Mouse (Mus musculus) MEL (cell line): ENCODE measurements around the gene Rnf130. TPM values are rescaled to one million over a fixed set of nuclear protein-coding genes. Genes with fewer than 3 reads are reported as not detected.
A peak's percentile ranks its signal among the peaks of the same experiment; 100 is the strongest.

ENCODE experiments used
- DNase-seq: peaks from one replicate; pipeline ENCODE4 v3.0.0; 2011; ENCODE audit warnings: low read depth, low spot score
- H3K27ac ChIP-seq: 2 replicates; pipeline ENCODE4 v1.5.1; 2012; ENCODE audit warnings: low read depth, mild to moderate bottlenecking, control low read depth, low read length, moderate library complexity; ENCODE audit not compliant: control insufficient read depth
- H3K27me3 ChIP-seq, 2 experiments: fragments of 150-350 bp in 1 of 2; sonication (generic) in 1 of 2; 2 replicates each; pipeline ENCODE4 v1.6.1; 2012; ENCODE audit warnings: low read length in 2 of 2, mild to moderate bottlenecking in 2 of 2, improper control_type of control experiment in 1 of 2, moderate library complexity in 1 of 2; ENCODE audit not compliant: insufficient read depth in 2 of 2, control insufficient read depth in 1 of 2
- H3K36me3 ChIP-seq, 2 experiments: 2 replicates each; pipeline ENCODE4 v1.6.1; 2012 to 2014; ENCODE audit warnings: low read length in 2 of 2, improper control_type of control experiment in 1 of 2, inconsistent platforms in 1 of 2, mild to moderate bottlenecking in 1 of 2; ENCODE audit not compliant: insufficient read depth in 2 of 2, control insufficient read depth in 1 of 2
- H3K4me1 ChIP-seq, 2 experiments: fragments of 150-350 bp in 1 of 2; sonication (generic) in 1 of 2; 2 replicates each; pipeline ENCODE4 v1.6.1; 2012; ENCODE audit warnings: low read length in 2 of 2, improper control_type of control experiment in 1 of 2, mild to moderate bottlenecking in 1 of 2; ENCODE audit not compliant: insufficient read depth in 2 of 2, control insufficient read depth in 1 of 2
- H3K4me3 ChIP-seq, 2 experiments: fragments of 150-350 bp in 1 of 2; sonication (generic) in 1 of 2; 2 replicates each; pipeline ENCODE4 v1.5.1; 2012; ENCODE audit warnings: low read depth in 2 of 2, low read length in 2 of 2, mild to moderate bottlenecking in 2 of 2, moderate library complexity in 2 of 2, control low read depth in 1 of 2, improper control_type of control experiment in 1 of 2; ENCODE audit not compliant: control insufficient read depth in 1 of 2, insufficient read depth in 1 of 2
- H3K79me2 ChIP-seq: 2 replicates; pipeline ENCODE4 v1.6.1; 2012; ENCODE audit warnings: mild to moderate bottlenecking, low read length, moderate library complexity; ENCODE audit not compliant: control insufficient read depth, poor library complexity, insufficient read depth
- H3K9ac ChIP-seq: 2 replicates; pipeline ENCODE4 v1.6.1; 2012; ENCODE audit warnings: low read depth, mild to moderate bottlenecking, control low read depth, low read length, moderate library complexity; ENCODE audit not compliant: control insufficient read depth, poor library complexity, severe bottlenecking
- H3K9me3 ChIP-seq: fragments of 150-350 bp; sonication (generic); replicated peaks from 2 replicates; pipeline ENCODE4 v1.6.1; 2012; ENCODE audit warnings: mild to moderate bottlenecking, low read length, improper control_type of control experiment, moderate library complexity; ENCODE audit not compliant: insufficient read depth
- BHLHE40 ChIP-seq: IDR thresholded peaks from 2 replicates; pipeline ENCODE4 v1.6.1; 2012; ENCODE audit warnings: low read depth, mild to moderate bottlenecking, inconsistent platforms, low read length, improper control_type of control experiment, borderline replicate concordance
- CHD1 ChIP-seq: IDR thresholded peaks from 2 replicates; pipeline ENCODE4 v1.6.1; 2012; ENCODE audit warnings: low read depth, mild to moderate bottlenecking, inconsistent platforms, low read length, improper control_type of control experiment
- CHD2 ChIP-seq: IDR thresholded peaks from 2 replicates; pipeline ENCODE4 v1.6.1; 2011; ENCODE audit warnings: low read length, improper control_type of control experiment
- CTCF ChIP-seq, 3 experiments: IDR thresholded peaks in 2 of 3; conservative IDR thresholded peaks in 1 of 3; 2 replicates each; pipeline ENCODE4 v1.5.1; 2011 to 2012; ENCODE audit warnings: low read length in 3 of 3, low read depth in 2 of 3, mild to moderate bottlenecking in 2 of 3, improper control_type of control experiment in 1 of 3, inconsistent platforms in 1 of 3, mixed read lengths in 1 of 3, moderate library complexity in 1 of 3; ENCODE audit not compliant: control insufficient read depth in 1 of 3, insufficient read depth in 1 of 3, poor library complexity in 1 of 3, severe bottlenecking in 1 of 3
- ELF1 ChIP-seq: IDR thresholded peaks from 2 replicates; pipeline ENCODE4 v1.6.1; 2014; ENCODE audit warnings: low read depth, mild to moderate bottlenecking, inconsistent platforms, low read length, improper control_type of control experiment, moderate library complexity
- EP300 ChIP-seq, 2 experiments: IDR thresholded peaks; 2 replicates each; pipeline ENCODE4 v1.6.1; 2011; ENCODE audit warnings: improper control_type of control experiment in 2 of 2, low read length in 2 of 2, low read depth in 1 of 2, mild to moderate bottlenecking in 1 of 2
- ETS1 ChIP-seq: IDR thresholded peaks from 2 replicates; pipeline ENCODE4 v1.6.1; 2012; ENCODE audit warnings: low read depth, mild to moderate bottlenecking, inconsistent platforms, low read length, improper control_type of control experiment, moderate library complexity
- GABPA ChIP-seq: IDR thresholded peaks from 2 replicates; pipeline ENCODE4 v1.6.1; 2012; ENCODE audit warnings: low read depth, mild to moderate bottlenecking, inconsistent platforms, low read length, improper control_type of control experiment, moderate library complexity
- GATA1 ChIP-seq: IDR thresholded peaks from 2 replicates; pipeline ENCODE4 v1.6.1; 2011; ENCODE audit warnings: low read depth, low read length, improper control_type of control experiment
- HCFC1 ChIP-seq: IDR thresholded peaks from 2 replicates; pipeline ENCODE4 v1.6.1; 2012; ENCODE audit warnings: low read depth, mild to moderate bottlenecking, inconsistent platforms, low read length, improper control_type of control experiment, moderate library complexity
- JUND ChIP-seq: IDR thresholded peaks from 2 replicates; pipeline ENCODE4 v1.6.1; 2011; ENCODE audit warnings: low read depth, mild to moderate bottlenecking, improper control_type of control experiment, low read length
- KAT2A ChIP-seq: conservative IDR thresholded peaks from 2 replicates; pipeline ENCODE4 v1.6.1; 2012; ENCODE audit warnings: low read depth, low read length, improper control_type of control experiment, inconsistent platforms
- MAFK ChIP-seq: IDR thresholded peaks from 2 replicates; pipeline ENCODE4 v1.6.1; 2011; ENCODE audit warnings: low read depth, mild to moderate bottlenecking, low read length, improper control_type of control experiment, borderline replicate concordance
- MAX ChIP-seq: IDR thresholded peaks from 2 replicates; pipeline ENCODE4 v1.6.1; 2011; ENCODE audit warnings: low read length, improper control_type of control experiment
- MAZ ChIP-seq: IDR thresholded peaks from 2 replicates; pipeline ENCODE4 v1.6.1; 2012; ENCODE audit warnings: low read depth, mild to moderate bottlenecking, inconsistent platforms, low read length, improper control_type of control experiment
- MEF2A ChIP-seq: IDR thresholded peaks from 2 replicates; pipeline ENCODE4 v1.6.1; 2014; ENCODE audit warnings: low read depth, mild to moderate bottlenecking, inconsistent platforms, low read length, improper control_type of control experiment; ENCODE audit not compliant: poor library complexity, insufficient replicate concordance, severe bottlenecking; ENCODE audit errors: extremely low read depth
- MXI1 ChIP-seq: IDR thresholded peaks from 2 replicates; pipeline ENCODE4 v1.6.1; 2011; ENCODE audit warnings: mild to moderate bottlenecking, low read depth, low read length, improper control_type of control experiment
- MYB ChIP-seq: IDR thresholded peaks from 2 replicates; pipeline ENCODE4 v1.6.1; 2011; ENCODE audit warnings: mild to moderate bottlenecking, low read depth, low read length, improper control_type of control experiment
- MYC ChIP-seq: IDR thresholded peaks from 2 replicates; pipeline ENCODE4 v1.6.1; 2011; ENCODE audit warnings: low read depth, mild to moderate bottlenecking, low read length, improper control_type of control experiment, moderate library complexity
- NELFE ChIP-seq: IDR thresholded peaks from 2 replicates; pipeline ENCODE4 v1.6.1; 2011; ENCODE audit warnings: low read depth, low read length, improper control_type of control experiment
- NRF1 ChIP-seq: IDR thresholded peaks from 2 replicates; pipeline ENCODE4 v1.6.1; 2014; ENCODE audit warnings: low read depth, mild to moderate bottlenecking, inconsistent platforms, low read length, improper control_type of control experiment, moderate library complexity; ENCODE audit not compliant: poor library complexity, insufficient read depth, severe bottlenecking
- POLR2A ChIP-seq, 2 experiments: IDR thresholded peaks; 2 replicates each; pipeline ENCODE4 v1.6.1; 2011 to 2012; ENCODE audit warnings: low read length in 2 of 2, mild to moderate bottlenecking in 2 of 2, control low read depth in 1 of 2, improper control_type of control experiment in 1 of 2, low read depth in 1 of 2, moderate library complexity in 1 of 2; ENCODE audit not compliant: control insufficient read depth in 1 of 2, insufficient read depth in 1 of 2, poor library complexity in 1 of 2
- POLR2AphosphoS2 ChIP-seq: IDR thresholded peaks from 2 replicates; pipeline ENCODE4 v1.6.1; 2011; ENCODE audit warnings: low read length, improper control_type of control experiment
- POLR2AphosphoS5 ChIP-seq: IDR thresholded peaks from 2 replicates; pipeline ENCODE4 v1.6.1; 2012; ENCODE audit warnings: low read depth, borderline replicate concordance, mild to moderate bottlenecking, inconsistent platforms, low read length, moderate library complexity, mixed read lengths
- RAD21 ChIP-seq: IDR thresholded peaks from 2 replicates; pipeline ENCODE4 v1.6.1; 2011; ENCODE audit warnings: mild to moderate bottlenecking, low read depth, low read length, improper control_type of control experiment
- RCOR1 ChIP-seq: IDR thresholded peaks from 2 replicates; pipeline ENCODE4 v1.6.1; 2012; ENCODE audit warnings: low read depth, mild to moderate bottlenecking, inconsistent platforms, low read length, improper control_type of control experiment
- SIN3A ChIP-seq: IDR thresholded peaks from 2 replicates; pipeline ENCODE4 v1.6.1; 2012; ENCODE audit warnings: low read length, improper control_type of control experiment, inconsistent platforms
- SMC3 ChIP-seq: IDR thresholded peaks from 2 replicates; pipeline ENCODE4 v1.6.1; 2011; ENCODE audit warnings: low read depth, low read length, improper control_type of control experiment
- TAL1 ChIP-seq: IDR thresholded peaks from 2 replicates; pipeline ENCODE4 v1.6.1; 2012; ENCODE audit warnings: mild to moderate bottlenecking, inconsistent platforms, low read length, moderate library complexity, mixed read lengths
- TBP ChIP-seq: IDR thresholded peaks from 2 replicates; pipeline ENCODE4 v1.8.0; 2011; ENCODE audit warnings: low read depth, low read length, improper control_type of control experiment
- TCF12 ChIP-seq: IDR thresholded peaks from 2 replicates; pipeline ENCODE4 v1.6.1; 2014; ENCODE audit warnings: low read depth, mild to moderate bottlenecking, inconsistent platforms, low read length, improper control_type of control experiment, moderate library complexity
- UBTF ChIP-seq: IDR thresholded peaks from 2 replicates; pipeline ENCODE4 v1.6.1; 2012; ENCODE audit warnings: low read depth, mild to moderate bottlenecking, inconsistent platforms, low read length, improper control_type of control experiment, moderate library complexity, borderline replicate concordance; ENCODE audit not compliant: insufficient read depth
- ZC3H11A ChIP-seq: IDR thresholded peaks from 2 replicates; pipeline ENCODE4 v1.6.1; 2012; ENCODE audit warnings: low read depth, mild to moderate bottlenecking, inconsistent platforms, low read length, improper control_type of control experiment
- ZKSCAN1 ChIP-seq: IDR thresholded peaks from 2 replicates; pipeline ENCODE4 v1.6.1; 2012; ENCODE audit warnings: low read depth, mild to moderate bottlenecking, inconsistent platforms, low read length, improper control_type of control experiment, moderate library complexity
- ZNF384 ChIP-seq: IDR thresholded peaks from 2 replicates; pipeline ENCODE4 v1.6.1; 2012; ENCODE audit warnings: low read depth, mild to moderate bottlenecking, inconsistent platforms, low read length, improper control_type of control experiment
- polyA plus RNA-seq, 2 experiments: library from polyadenylated mRNA; stranded (reverse) in 1 of 2; unstranded in 1 of 2; fragments of >175 nt in 1 of 2; fragments of >200 nt in 1 of 2; gene quantifications; 2 replicates each; pipeline versions ENCODE4 v1.2.1 to v1.2.4; 2012; ENCODE audit warnings: low replicate concordance in 2 of 2, low read depth in 1 of 2; ENCODE audit not compliant: insufficient read length in 2 of 2, insufficient read depth in 1 of 2, missing spikeins in 1 of 2
- total RNA-seq: library from RNA; depleted of rRNA; stranded (reverse); fragments of 300-350 nt; gene quantifications from 2 replicates; pipeline ENCODE4 v1.2.3, GENCODE M21; 2012; rRNA removed

Gene Rnf130
- total RNA-seq (78.2 and 81.1 TPM in 2 replicates), polyA plus RNA-seq (100 to 1,000 TPM in 1 of 2 experiments, 10 to 100 TPM in 1; 59.5 to 507 TPM)

DNA sequence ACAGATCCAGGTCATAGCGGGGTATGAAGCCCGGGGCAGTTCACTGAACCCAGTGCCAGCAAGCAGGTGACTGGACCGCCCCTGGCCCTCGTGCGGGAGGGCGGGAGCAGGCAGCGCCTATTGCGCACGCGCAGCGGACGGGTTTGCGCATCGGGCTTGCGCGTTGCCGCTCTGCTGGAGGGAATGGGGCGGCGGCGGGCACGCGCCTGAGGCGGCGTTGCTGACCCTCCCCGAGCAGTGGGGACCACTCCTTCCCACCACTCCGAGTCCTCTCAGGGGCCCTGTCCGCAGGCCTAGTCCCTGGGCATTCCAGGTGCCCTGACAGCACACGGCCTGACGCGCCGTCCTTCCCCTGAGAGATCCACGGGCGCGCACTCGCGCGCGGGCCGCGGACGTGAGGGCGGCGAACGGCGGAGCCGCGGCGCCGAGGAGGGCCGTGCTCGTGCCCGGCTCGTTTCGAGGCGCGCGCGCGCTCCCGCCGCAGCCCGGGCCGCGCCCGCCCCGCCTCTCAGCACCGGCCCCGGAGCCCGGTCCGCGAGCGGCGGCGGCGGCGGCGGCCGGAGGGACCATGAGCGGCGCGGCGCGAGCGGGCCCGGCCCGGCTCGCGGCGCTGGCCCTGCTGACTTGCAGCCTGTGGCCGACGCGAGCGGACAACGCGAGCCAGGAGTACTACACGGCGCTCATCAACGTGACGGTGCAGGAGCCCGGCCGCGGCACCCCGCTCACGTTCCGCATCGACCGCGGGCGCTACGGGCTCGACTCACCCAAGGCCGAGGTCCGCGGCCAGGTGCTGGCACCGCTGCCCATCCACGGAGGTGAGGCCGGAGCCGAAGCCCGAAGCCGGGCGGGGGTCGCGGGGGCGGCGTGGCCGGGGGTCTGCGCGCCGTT, at the start of gene Rnf130:
TSS of gene Rnf130 (plus strand) at position 514 of the 888 bp plus-strand sequence.
- Histone ChIP-seq H3K4me3 (peak within 1 kb of the TSS; percentile 87 to 99), H3K9me3 (no peaks in the 10 kb centered on the region), H3K36me3 (peaks cover 0 to 41% of the 10 kb centered on the region in 2 experiments; a peak in 3 of 4 replicates), H3K27ac (peak within 1 kb of the TSS; percentile 69), H3K27me3 (no peaks in the 10 kb centered on the region), H3K79me2 (peaks cover 32% of the 10 kb centered on the region), H3K9ac (peak within 1 kb of the TSS; percentile 94), H3K4me1 (peaks cover 18% of the 10 kb centered on the region in 2 experiments)
- DNase-seq: peak; percentile 96
- TF ChIP-seq GATA1 (no peak), ELF1 (no peak), MEF2A (no peak), MAZ (peak; percentile 36; the same call in 1 of the 2 replicates), MAX (peak; percentile 100), TBP (no peak), EP300 (IDR thresholded peaks at IDR 0.05; ENCODE audit: low read depth in 1 of 2, low read length in 2 of 2) (peak in 1 of 2 experiments; percentile 44; a peak in 2 of 4 replicates), GABPA (no peak), SMC3 (no peak), ZNF384 (no peak), ETS1 (peak; percentile 35; the same call in 1 of the 2 replicates), TCF12 (0 out of 2 replicates have a peak, but pooled peaks have one; percentile 24), RCOR1 (peak; percentile 9; the same call in 1 of the 2 replicates), CTCF (IDR thresholded peaks at IDR 0.05 in 2 of 3, conservative IDR thresholded peaks at IDR 0.05 in 1 of 3; ENCODE audit: control insufficient read depth in 1 of 3, insufficient read depth in 1 of 3, low read depth in 2 of 3, low read length in 3 of 3, poor library complexity in 1 of 3, severe bottlenecking in 1 of 3) (no peak), ZC3H11A (no peak), CHD2 (no peak), UBTF (peak; percentile 86; the same call in 1 of the 2 replicates), MAFK (no peak), MYC (peak; percentile 48; the same call in 1 of the 2 replicates), RAD21 (no peak), POLR2A (IDR thresholded peaks at IDR 0.05; ENCODE audit: control insufficient read depth in 1 of 2, insufficient read depth in 1 of 2, low read depth in 1 of 2, low read length in 2 of 2, poor library complexity in 1 of 2) (peak; percentile 63 to 76), SIN3A (no peak; the same call in none of the 2 replicates), POLR2AphosphoS2 (peak; percentile 74; the same call in 1 of the 2 replicates), HCFC1 (peak; percentile 46; the same call in 1 of the 2 replicates), ZKSCAN1 (no peak), BHLHE40 (peak; percentile 53; the same call in 1 of the 2 replicates), POLR2AphosphoS5 (no peak), TAL1 (no peak), MXI1 (peak; percentile 50), JUND (no peak), CHD1 (no peak), NELFE (peak; percentile 74), MYB (no peak), KAT2A (no peak; the same call in 1 of the 2 replicates), NRF1 (peak; percentile 97)
